Mouse (Mus musculus): ENCODE data around the gene Zfyve28. TPM values are rescaled to one million over a fixed set of nuclear protein-coding genes. Genes with fewer than 3 reads are reported as not detected.
A peak's percentile ranks its signal among the peaks of the same experiment; 100 is the strongest.

The Zfyve28 gene
- polyA plus RNA-seq, 1 experiment, result 3.0 TPM

DNA sequence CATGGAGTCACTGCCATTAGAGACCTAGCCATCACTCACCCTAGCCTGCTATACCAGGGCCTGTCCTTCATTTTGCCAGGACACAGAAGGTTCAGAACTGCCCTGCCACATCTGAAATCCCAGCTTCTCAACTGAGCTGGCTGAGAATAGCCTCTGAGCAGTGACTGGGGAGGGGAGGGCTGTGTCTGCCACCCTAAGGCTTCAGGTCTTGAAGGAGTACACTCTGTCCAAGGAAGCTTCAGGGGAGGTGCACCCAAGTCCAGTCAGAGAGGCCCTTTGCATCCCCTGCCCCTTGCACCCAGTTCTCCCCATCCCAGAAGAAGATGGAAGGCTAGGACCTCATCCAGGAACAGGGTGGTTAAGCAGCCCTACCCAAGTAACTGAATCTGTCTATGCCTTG is 102.5 kb downstream of the Zfyve28 start:
- Histone ChIP-seq H3K4me1 (ENCODE audit: control insufficient read depth, insufficient read depth, low read length) (peaks cover 7% of the 10 kb centered on the region; the same call in 1 of the 2 replicates), H3K27ac (ENCODE audit: control insufficient read depth, insufficient read depth, low read depth, low read length, poor library complexity) (no peak overlapping the region), H3K4me3 (replicated peaks; ENCODE audit: control insufficient read depth, low read depth, low read length) (no peak overlapping the region)
- no peak for TF ChIP-seq POLR2A (IDR thresholded peaks at IDR 0.05; ENCODE audit: borderline replicate concordance, control insufficient read depth, low read depth, low read length)
- no peak for TF ChIP-seq CTCF (IDR thresholded peaks at IDR 0.05; ENCODE audit: control insufficient read depth, insufficient read depth, low read length)

DNA sequence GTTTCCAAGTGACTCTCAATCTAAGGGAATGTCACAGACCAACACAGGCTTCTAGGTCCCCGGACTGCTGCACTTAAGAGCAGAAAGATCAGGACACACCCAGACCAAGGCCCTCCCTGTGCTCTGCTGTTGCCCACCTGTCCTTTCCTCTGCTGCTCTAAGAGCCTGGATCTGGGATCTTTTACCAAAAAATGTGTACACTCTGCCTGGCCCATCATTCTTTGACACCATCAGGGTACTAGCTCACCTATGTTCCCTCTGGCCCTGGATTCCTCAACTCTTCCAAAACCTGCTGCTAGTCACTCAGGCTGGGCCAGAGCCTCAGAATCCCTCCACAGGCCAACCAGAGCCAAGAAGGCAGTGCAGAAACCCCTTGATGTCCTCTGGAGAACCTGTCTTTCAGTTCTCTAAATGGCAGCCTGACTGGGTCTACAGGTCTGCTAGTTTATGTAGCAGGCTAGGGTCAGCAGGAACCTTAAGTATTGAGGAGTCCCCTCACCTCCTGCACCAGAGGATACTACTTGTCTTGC is 103.1 kb downstream of the Zfyve28 start:
- no peak overlapping the region for H3K4me3 ChIP-seq (replicated peaks; ENCODE audit: control insufficient read depth, low read depth, low read length)
- peaks cover 7% of the 10 kb centered on the region; the same call in 1 of the 2 replicates for H3K4me1 ChIP-seq (ENCODE audit: control insufficient read depth, insufficient read depth, low read length)
- no peak for TF ChIP-seq CTCF (IDR thresholded peaks at IDR 0.05; ENCODE audit: control insufficient read depth, insufficient read depth, low read length)
- TF ChIP-seq POLR2A (IDR thresholded peaks at IDR 0.05; ENCODE audit: borderline replicate concordance, control insufficient read depth, low read depth, low read length), result no peak
- 86% methylated on average over 1 of the region's 1 CpGs for WGBS
- H3K27ac ChIP-seq (ENCODE audit: control insufficient read depth, insufficient read depth, low read depth, low read length, poor library complexity), result no peak overlapping the region

- Histone ChIP-seq H3K27ac (ENCODE audit: control insufficient read depth, insufficient read depth, low read depth, low read length, poor library complexity) (no peak overlapping the region), H3K4me3 (replicated peaks; ENCODE audit: control insufficient read depth, low read depth, low read length) (no peak overlapping the region), H3K4me1 (ENCODE audit: control insufficient read depth, insufficient read depth, low read length) (peaks cover 2% of the 10 kb centered on the region; the same call in 1 of the 2 replicates)
- 84% methylated on average over 3 of the region's 3 CpGs for WGBS
- TF ChIP-seq POLR2A (IDR thresholded peaks at IDR 0.05; ENCODE audit: borderline replicate concordance, control insufficient read depth, low read depth, low read length), result no peak
- no peak for TF ChIP-seq CTCF (IDR thresholded peaks at IDR 0.05; ENCODE audit: control insufficient read depth, insufficient read depth, low read length)
These were observed 104.3 kb downstream of the Zfyve28 start for GRCm38 (mm10) chr5:34183976-34184375.

DNA sequence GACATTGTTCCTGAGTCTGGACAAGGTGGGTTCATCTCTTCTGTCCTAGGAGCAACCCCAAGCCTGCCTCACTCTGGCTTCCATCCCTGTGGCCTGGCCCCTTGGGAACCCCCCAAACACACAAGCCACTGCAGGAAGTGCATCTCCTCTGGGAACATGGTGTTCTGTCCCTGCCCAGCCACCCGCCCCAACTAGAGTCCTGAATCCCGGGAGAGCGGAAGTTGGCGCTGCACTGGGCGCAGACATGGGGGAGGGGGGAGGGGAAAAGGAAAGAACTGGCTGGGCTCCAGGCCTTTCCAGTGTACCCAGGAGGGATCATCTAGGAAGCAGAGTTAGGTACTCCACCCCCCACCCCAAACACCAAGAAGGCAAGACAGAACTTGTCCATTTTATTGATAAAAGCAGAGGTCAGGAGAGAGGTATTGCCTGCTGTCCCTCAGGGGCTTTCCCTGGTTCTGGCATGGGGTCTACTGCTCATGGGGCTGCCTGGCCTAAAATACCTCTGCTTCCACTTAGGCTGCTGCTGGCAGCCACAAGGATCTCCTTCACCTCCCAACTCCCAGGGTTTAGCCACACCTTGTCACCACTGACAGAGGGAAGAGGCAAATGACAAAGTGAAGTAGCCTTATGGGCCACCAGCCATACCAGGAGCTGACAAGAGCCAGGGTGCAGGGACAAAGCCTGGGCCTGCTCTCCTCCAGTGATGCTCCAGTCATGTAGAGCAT is 104.9 kb downstream of the Zfyve28 start:
- Histone ChIP-seq H3K4me1 (ENCODE audit: control insufficient read depth, insufficient read depth, low read length) (no peaks in the 10 kb centered on the region; the same call in 1 of the 2 replicates), H3K4me3 (replicated peaks; ENCODE audit: control insufficient read depth, low read depth, low read length) (no peak overlapping the region), H3K27ac (ENCODE audit: control insufficient read depth, insufficient read depth, low read depth, low read length, poor library complexity) (no peak overlapping the region)
- no peak for TF ChIP-seq CTCF (IDR thresholded peaks at IDR 0.05; ENCODE audit: control insufficient read depth, insufficient read depth, low read length)
- TF ChIP-seq POLR2A (IDR thresholded peaks at IDR 0.05; ENCODE audit: borderline replicate concordance, control insufficient read depth, low read depth, low read length), result no peak
- 78% methylated on average over 5 of the region's 5 CpGs for WGBS

GRCm38 (mm10) chr5:34182486-34182885 is 105.8 kb downstream of the Zfyve28 start:
- WGBS, result 45% methylated on average over 3 of the region's 3 CpGs
- TF ChIP-seq CTCF (IDR thresholded peaks at IDR 0.05; ENCODE audit: control insufficient read depth, insufficient read depth, low read length) (no peak), POLR2A (IDR thresholded peaks at IDR 0.05; ENCODE audit: borderline replicate concordance, control insufficient read depth, low read depth, low read length) (no peak)
- H3K27ac ChIP-seq (ENCODE audit: control insufficient read depth, insufficient read depth, low read depth, low read length, poor library complexity), result no peak overlapping the region
- H3K4me1 ChIP-seq (ENCODE audit: control insufficient read depth, insufficient read depth, low read length), result no peaks in the 10 kb centered on the region; the same call in 1 of the 2 replicates
- H3K4me3 ChIP-seq (replicated peaks; ENCODE audit: control insufficient read depth, low read depth, low read length), result no peak overlapping the region

GRCm38 (mm10) chr5:34177821-34178220 is 110.4 kb downstream of the Zfyve28 start:
- no peak overlapping the region for H3K4me3 ChIP-seq (replicated peaks; ENCODE audit: control insufficient read depth, low read depth, low read length)
- WGBS, result 92% methylated on average over 4 of the region's 4 CpGs
- no peaks in the 10 kb centered on the region for H3K4me1 ChIP-seq (ENCODE audit: control insufficient read depth, insufficient read depth, low read length)
- TF ChIP-seq CTCF (IDR thresholded peaks at IDR 0.05; ENCODE audit: control insufficient read depth, insufficient read depth, low read length) (no peak), POLR2A (IDR thresholded peaks at IDR 0.05; ENCODE audit: borderline replicate concordance, control insufficient read depth, low read depth, low read length) (no peak)
- H3K27ac ChIP-seq (ENCODE audit: control insufficient read depth, insufficient read depth, low read depth, low read length, poor library complexity), result no peak overlapping the region

DNA sequence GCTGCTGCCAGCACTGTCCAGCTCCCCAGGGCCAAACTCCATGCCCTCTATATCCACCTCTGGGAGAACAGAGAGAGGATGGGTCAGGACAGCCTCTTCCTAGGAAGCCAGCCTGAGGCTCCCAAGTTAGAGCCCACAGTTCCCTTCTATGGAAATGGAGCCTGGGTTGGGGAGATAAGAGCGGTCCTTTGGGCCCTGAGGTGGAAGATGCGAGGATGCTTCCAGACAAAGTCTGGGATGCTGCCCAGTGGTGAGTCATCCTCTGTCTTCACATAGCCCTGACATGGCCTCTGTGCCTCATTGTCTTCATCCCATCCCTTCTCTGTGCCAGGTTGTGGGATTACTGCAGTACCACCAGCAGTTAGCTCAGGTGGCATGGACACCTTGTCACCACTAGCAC is 111.2 kb downstream of the Zfyve28 start:
- WGBS, result 93% methylated on average over 2 of the region's 2 CpGs
- Histone ChIP-seq H3K4me1 (ENCODE audit: control insufficient read depth, insufficient read depth, low read length) (no peaks in the 10 kb centered on the region), H3K4me3 (replicated peaks; ENCODE audit: control insufficient read depth, low read depth, low read length) (no peak overlapping the region), H3K27ac (ENCODE audit: control insufficient read depth, insufficient read depth, low read depth, low read length, poor library complexity) (no peak overlapping the region)
- no peak for TF ChIP-seq CTCF (IDR thresholded peaks at IDR 0.05; ENCODE audit: control insufficient read depth, insufficient read depth, low read length)
- no peak for TF ChIP-seq POLR2A (IDR thresholded peaks at IDR 0.05; ENCODE audit: borderline replicate concordance, control insufficient read depth, low read depth, low read length)

DNA sequence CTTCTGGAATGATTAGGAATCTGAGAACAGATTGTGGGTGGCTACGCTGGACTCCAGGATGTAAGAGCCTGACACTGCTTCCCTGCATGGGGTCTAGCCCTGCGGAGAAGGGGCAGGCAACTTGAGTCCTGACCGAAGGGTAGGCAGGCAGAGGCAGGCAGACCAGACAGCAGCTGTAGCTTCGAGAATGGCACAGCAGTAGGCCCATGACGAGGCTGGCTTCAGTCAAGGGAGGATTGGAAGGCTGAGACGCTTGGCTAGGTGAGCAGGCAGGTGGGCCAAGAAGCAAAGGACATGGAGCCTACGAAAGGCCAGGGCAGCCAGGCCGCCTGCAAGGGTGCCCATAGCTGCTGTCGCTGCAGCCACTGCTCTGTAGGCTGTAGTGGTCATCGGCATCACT is 111.6 kb downstream of the Zfyve28 start:
- no peaks in the 10 kb centered on the region for H3K4me1 ChIP-seq (ENCODE audit: control insufficient read depth, insufficient read depth, low read length)
- 91% methylated on average over 10 of the region's 10 CpGs for WGBS
- no peak overlapping the region for H3K4me3 ChIP-seq (replicated peaks; ENCODE audit: control insufficient read depth, low read depth, low read length)
- H3K27ac ChIP-seq (ENCODE audit: control insufficient read depth, insufficient read depth, low read depth, low read length, poor library complexity), result no peak overlapping the region
- TF ChIP-seq CTCF (IDR thresholded peaks at IDR 0.05; ENCODE audit: control insufficient read depth, insufficient read depth, low read length), result no peak
- peak; percentile 17; the same call in 1 of the 2 replicates for TF ChIP-seq POLR2A (IDR thresholded peaks at IDR 0.05; ENCODE audit: borderline replicate concordance, control insufficient read depth, low read depth, low read length)
